Mouse (Mus musculus) forebrain, embryonic 14.5 days (tissue): ENCODE data around the gene Poc1b. TPM values are rescaled to one million over a fixed set of nuclear protein-coding genes. Genes with fewer than 3 reads are reported as not detected.
"Not testable (repeated sequence)": the region's sequence is repeated elsewhere in the genome, so short reads cannot be mapped to it uniquely, and the experiment has no call there.

Experiments used
- ATAC-seq: fragments of 200-750 bp; cut with Nextera tagmentation; 2 replicates; pipeline ENCODE4 v1.8.0; 2017; ENCODE audit warnings: mild to moderate bottlenecking, moderate library complexity
- DNase-seq: peaks from one replicate; pipeline ENCODE4 v3.0.0-alpha.2; 2015; ENCODE audit warnings: low spot score
- H3K27ac ChIP-seq: fragments of 300-500 bp; sonication (generic); 2 replicates; pipeline ENCODE4 v1.5.1; 2014; ENCODE audit warnings: low read depth, mild to moderate bottlenecking, control low read depth, low read length, moderate library complexity
- H3K27me3 ChIP-seq: fragments of 300-500 bp; sonication (generic); replicated peaks from 2 replicates; pipeline ENCODE4 v1.6.1; 2014; ENCODE audit warnings: low read length, control low read depth, mixed read lengths; ENCODE audit not compliant: control insufficient read depth, insufficient read depth
- H3K36me3 ChIP-seq: fragments of 300-500 bp; sonication (generic); 2 replicates; pipeline ENCODE4 v1.6.1; 2014; ENCODE audit warnings: low read length, control low read depth; ENCODE audit not compliant: control insufficient read depth, insufficient read depth
- H3K4me1 ChIP-seq: fragments of 300-500 bp; sonication (generic); 2 replicates; pipeline ENCODE4 v1.6.1; 2014; ENCODE audit warnings: antibody characterized with exemption, low read length, control low read depth; ENCODE audit not compliant: control insufficient read depth, insufficient read depth
- H3K4me2 ChIP-seq: fragments of 300-500 bp; sonication (generic); 2 replicates; pipeline ENCODE4 v1.6.1; 2014; ENCODE audit warnings: mild to moderate bottlenecking, control low read depth, low read length
- H3K4me3 ChIP-seq: fragments of 300-500 bp; sonication (generic); 2 replicates; pipeline ENCODE4 v1.5.1; 2014; ENCODE audit warnings: low read depth, low read length, control low read depth
- H3K9ac ChIP-seq: fragments of 300-500 bp; sonication (generic); 2 replicates; pipeline ENCODE4 v1.6.1; 2014; ENCODE audit warnings: mild to moderate bottlenecking, low read length, control low read depth, moderate library complexity
- H3K9me3 ChIP-seq: fragments of 300-500 bp; sonication (generic); replicated peaks from 2 replicates; pipeline ENCODE4 v1.6.1; 2016; ENCODE audit warnings: low read length, control low read depth, mixed read lengths; ENCODE audit not compliant: control insufficient read depth
- WGBS: fragments of 180-500 bp; shearing (Covaris S2); extraction: QIAGEN DNeasy Blood & Tissue Kit; methylation state at CpG from one replicate; pipeline ENCODE4 v1.1.7; 2014; 5-methylcytosine and 5-hydroxymethylcytosine counted together
- polyA plus RNA-seq: library from polyadenylated mRNA; unstranded; fragments of >200 nt; fragmentation: Nextera tagmentation; extraction: Ambion mirVana; gene quantifications from 2 replicates; pipeline ENCODE4 v1.2.1, GENCODE M21; 2014

The Poc1b gene
- polyA plus RNA-seq, 1 experiment from 2014 or later, result 20.8 TPM

GRCm38 (mm10) chr10:99157697-99158096, 50.9 kb downstream of the Poc1b start:
- WGBS, result 94% methylated on average over 10 of the region's 10 CpGs
- not testable (repeated sequence) for H3K9me3 ChIP-seq

GRCm38 (mm10) chr10:99161987-99162582, 55.2 kb downstream of the Poc1b start:
- no peak overlapping the region for H3K4me2 ChIP-seq
- WGBS, result 38% methylated on average over 8 of the region's 8 CpGs
- peak; percentile 49 for ATAC-seq
- no peaks in the 10 kb centered on the region for H3K9me3 ChIP-seq
- no peak overlapping the region for H3K27ac ChIP-seq
- H3K4me1 ChIP-seq, result no peaks in the 10 kb centered on the region
- H3K36me3 ChIP-seq, result 0 out of 2 replicates have a peak, but pooled peaks cover 7% of the 10 kb centered on the region
- DNase-seq, result peak; percentile 69
- H3K27me3 ChIP-seq, result no peaks in the 10 kb centered on the region
- no peak overlapping the region for H3K9ac ChIP-seq
- H3K4me3 ChIP-seq, result no peak overlapping the region

More at GRCm38 (mm10) chr10:99157697-99158096, 50.9 kb downstream of the Poc1b start:
- H3K9ac ChIP-seq, DNase-seq, H3K4me3 ChIP-seq, H3K4me2 ChIP-seq, ATAC-seq, H3K4me1 ChIP-seq, H3K27ac ChIP-seq, H3K27me3 ChIP-seq: not testable (repeated sequence)
- H3K36me3 ChIP-seq, result peaks cover 17% of the 10 kb centered on the region

- Histone ChIP-seq H3K4me3 (no peak overlapping the region), H3K9ac (no peak overlapping the region), H3K4me1 (no peaks in the 10 kb centered on the region), H3K9me3 (no peaks in the 10 kb centered on the region), H3K27ac (no peak overlapping the region), H3K4me2 (no peak overlapping the region), H3K36me3 (0 out of 2 replicates have a peak, but pooled peaks cover 3% of the 10 kb centered on the region), H3K27me3 (no peaks in the 10 kb centered on the region)
- WGBS, result 64% methylated on average over 5 of the region's 5 CpGs
- DNase-seq (no peak), ATAC-seq (no peak)
These were observed 56.2 kb downstream of the Poc1b start for GRCm38 (mm10) chr10:99163002-99163401.

- H3K4me3 ChIP-seq, result no peak overlapping the region
- no peak overlapping the region for H3K4me2 ChIP-seq
- no peaks in the 10 kb centered on the region for H3K9me3 ChIP-seq
- H3K36me3 ChIP-seq, result 0 out of 2 replicates have a peak, but pooled peaks cover 3% of the 10 kb centered on the region
- DNase-seq (peak; percentile 82), ATAC-seq (peak; percentile 77)
- H3K27me3 ChIP-seq, result no peaks in the 10 kb centered on the region
- WGBS, result 45% methylated on average over 13 of the region's 13 CpGs
- H3K9ac ChIP-seq, result no peak overlapping the region
- no peaks in the 10 kb centered on the region for H3K4me1 ChIP-seq
- H3K27ac ChIP-seq, result no peak overlapping the region
These were observed 58.1 kb downstream of the Poc1b start for GRCm38 (mm10) chr10:99164871-99165477.

- Histone ChIP-seq H3K9me3 (no peaks in the 10 kb centered on the region), H3K4me3 (no peak overlapping the region), H3K36me3 (0 out of 2 replicates have a peak, but pooled peaks cover 3% of the 10 kb centered on the region), H3K27ac (no peak overlapping the region), H3K4me1 (no peaks in the 10 kb centered on the region), H3K4me2 (no peak overlapping the region), H3K27me3 (no peaks in the 10 kb centered on the region), H3K9ac (no peak overlapping the region)
- no peak for DNase-seq
- no peak for ATAC-seq
- WGBS, result 74% methylated on average over 7 of the region's 7 CpGs
These were observed 59.0 kb downstream of the Poc1b start for GRCm38 (mm10) chr10:99165751-99166282.

GRCm38 (mm10) chr10:99166392-99166791, 59.6 kb downstream of the Poc1b start:
- no peak overlapping the region for H3K4me3 ChIP-seq
- 75% methylated on average over 3 of the region's 3 CpGs for WGBS
- H3K27me3 ChIP-seq, result no peaks in the 10 kb centered on the region
- DNase-seq (peak; percentile 39), ATAC-seq (no peak)
- no peaks in the 10 kb centered on the region for H3K9me3 ChIP-seq
- 0 out of 2 replicates have a peak, but pooled peaks cover 3% of the 10 kb centered on the region for H3K36me3 ChIP-seq
- H3K4me2 ChIP-seq, result no peak overlapping the region
- no peak overlapping the region for H3K27ac ChIP-seq
- no peaks in the 10 kb centered on the region for H3K4me1 ChIP-seq
- no peak overlapping the region for H3K9ac ChIP-seq

- DNase-seq (no peak), ATAC-seq (no peak)
- no peaks in the 10 kb centered on the region for H3K4me1 ChIP-seq
- WGBS, result 75% methylated on average over 6 of the region's 6 CpGs
- no peak overlapping the region for H3K27ac ChIP-seq
- no peak overlapping the region for H3K4me3 ChIP-seq
- H3K27me3 ChIP-seq, result no peaks in the 10 kb centered on the region
- H3K36me3 ChIP-seq, result 0 out of 2 replicates have a peak, but pooled peaks cover 3% of the 10 kb centered on the region
- no peak overlapping the region for H3K4me2 ChIP-seq
- no peaks in the 10 kb centered on the region for H3K9me3 ChIP-seq
- no peak overlapping the region for H3K9ac ChIP-seq
These were observed 61.6 kb downstream of the Poc1b start for GRCm38 (mm10) chr10:99168404-99168803.

GRCm38 (mm10) chr10:99168840-99169764, 62.3 kb downstream of the Poc1b start:
- WGBS, result 83% methylated on average over 11 of the region's 11 CpGs
- Histone ChIP-seq H3K36me3 (0 out of 2 replicates have a peak, but pooled peaks cover 3% of the 10 kb centered on the region), H3K27me3 (no peaks in the 10 kb centered on the region), H3K4me2 (no peak overlapping the region), H3K9me3 (no peaks in the 10 kb centered on the region), H3K4me3 (no peak overlapping the region), H3K27ac (no peak overlapping the region), H3K4me1 (no peaks in the 10 kb centered on the region), H3K9ac (no peak overlapping the region)
- DNase-seq, result peak; percentile 19
- ATAC-seq, result no peak
